Mouse (Mus musculus) CH12.LX (cell line): ENCODE data around the gene Zranb2.

Experiments used
- CHD1 ChIP-seq: IDR thresholded peaks from 2 replicates; pipeline ENCODE4 v1.6.1; 2012; ENCODE audit warnings: low read depth, low read length, improper control_type of control experiment, inconsistent platforms
- CHD2 ChIP-seq: IDR thresholded peaks from 2 replicates; pipeline ENCODE4 v1.6.1; 2011; ENCODE audit warnings: low read length, improper control_type of control experiment
- CTCF ChIP-seq, 2 experiments: IDR thresholded peaks in 1 of 2; conservative IDR thresholded peaks in 1 of 2; 2 replicates each; pipeline ENCODE4 v1.5.1; 2011 to 2012; ENCODE audit warnings: low read depth in 2 of 2, low read length in 2 of 2, improper control_type of control experiment in 1 of 2, inconsistent platforms in 1 of 2, mild to moderate bottlenecking in 1 of 2, moderate library complexity in 1 of 2
- E2F4 ChIP-seq: IDR thresholded peaks from 2 replicates; pipeline ENCODE4 v1.6.1; 2011; ENCODE audit warnings: low read depth, low read length, improper control_type of control experiment; ENCODE audit not compliant: insufficient replicate concordance
- GABPA ChIP-seq: IDR thresholded peaks from 2 replicates; pipeline ENCODE4 v1.6.1; 2012; ENCODE audit warnings: low read depth, low read length, improper control_type of control experiment, inconsistent platforms; ENCODE audit not compliant: insufficient replicate concordance
- JUN ChIP-seq: IDR thresholded peaks from 2 replicates; pipeline ENCODE4 v1.6.1; 2011; ENCODE audit warnings: low read depth, mild to moderate bottlenecking, low read length, improper control_type of control experiment, moderate library complexity; ENCODE audit not compliant: insufficient read depth
- NELFE ChIP-seq: IDR thresholded peaks from 2 replicates; pipeline ENCODE4 v1.6.1; 2011; ENCODE audit warnings: low read depth, low read length, improper control_type of control experiment
- POLR2A ChIP-seq: IDR thresholded peaks from 2 replicates; pipeline ENCODE4 v1.6.1; 2011; ENCODE audit warnings: low read depth, mild to moderate bottlenecking, improper control_type of control experiment, low read length
- RCOR1 ChIP-seq: conservative IDR thresholded peaks from 2 replicates; pipeline ENCODE4 v1.6.1; 2012; ENCODE audit warnings: low read depth, mild to moderate bottlenecking, inconsistent platforms, low read length, improper control_type of control experiment
- SIN3A ChIP-seq: IDR thresholded peaks from 2 replicates; pipeline ENCODE4 v1.6.1; 2012; ENCODE audit warnings: low read length, improper control_type of control experiment, inconsistent platforms
- SMC3 ChIP-seq: IDR thresholded peaks from 2 replicates; pipeline ENCODE4 v1.6.1; 2011; ENCODE audit warnings: low read depth, low read length, improper control_type of control experiment
- TCF12 ChIP-seq: IDR thresholded peaks from 2 replicates; pipeline ENCODE4 v1.6.1; 2014; ENCODE audit warnings: low read depth, mild to moderate bottlenecking, inconsistent platforms, low read length, improper control_type of control experiment
- USF2 ChIP-seq: conservative IDR thresholded peaks from 2 replicates; pipeline ENCODE4 v1.6.1; 2011; ENCODE audit warnings: low read depth, low read length, improper control_type of control experiment
- ZNF384 ChIP-seq: IDR thresholded peaks from 2 replicates; pipeline ENCODE4 v1.6.1; 2012; ENCODE audit warnings: low read depth, low read length, improper control_type of control experiment, inconsistent platforms

DNA sequence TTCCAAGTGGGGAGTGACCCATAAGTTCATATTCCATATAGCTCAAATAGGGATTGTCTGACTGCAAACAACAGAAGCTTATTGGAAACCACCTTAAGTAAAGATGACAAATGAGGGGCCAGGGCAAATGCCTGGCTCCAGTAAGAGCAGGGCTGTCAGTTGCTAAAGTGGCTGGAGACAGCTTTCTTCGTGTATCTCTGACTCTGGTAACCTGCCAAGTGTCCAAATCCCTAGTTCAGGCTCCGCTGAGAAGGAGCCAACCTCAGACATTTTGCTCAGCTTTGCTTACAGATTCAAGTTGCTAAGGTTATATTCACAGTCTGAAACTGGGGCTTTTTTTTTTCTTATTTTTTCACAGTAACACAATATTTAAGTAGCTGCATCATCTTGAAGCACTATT, 45.4 kb downstream of the Zranb2 start:
- no peak for TF ChIP-seq SMC3
- TF ChIP-seq USF2: no peak
- TF ChIP-seq CTCF (conservative IDR thresholded peaks at IDR 0.05 in 1 of 2, IDR thresholded peaks at IDR 0.05 in 1 of 2; ENCODE audit: low read depth in 2 of 2, low read length in 2 of 2): no peak
- no peak for TF ChIP-seq TCF12
- TF ChIP-seq ZNF384: no peak
- no peak for TF ChIP-seq POLR2A
- TF ChIP-seq E2F4: no peak
- no peak for TF ChIP-seq NELFE
- TF ChIP-seq JUN: no peak
- no peak for TF ChIP-seq CHD1
- TF ChIP-seq GABPA: no peak
- TF ChIP-seq RCOR1: no peak
- TF ChIP-seq CHD2: no peak
- no peak for TF ChIP-seq SIN3A
